Mouse (Mus musculus) MEL (cell line): ENCODE data around the gene Glo1.
"Not testable (repeated sequence)": the region's sequence is repeated elsewhere in the genome, so short reads cannot be mapped to it uniquely, and the experiment has no call there.

Experiments used
- CTCF ChIP-seq, 3 experiments: IDR thresholded peaks in 2 of 3; conservative IDR thresholded peaks in 1 of 3; 2 replicates each; pipeline ENCODE4 v1.5.1; 2011 to 2012; ENCODE audit warnings: low read length in 3 of 3, low read depth in 2 of 3, mild to moderate bottlenecking in 2 of 3, improper control_type of control experiment in 1 of 3, inconsistent platforms in 1 of 3, mixed read lengths in 1 of 3, moderate library complexity in 1 of 3; ENCODE audit not compliant: control insufficient read depth in 1 of 3, insufficient read depth in 1 of 3, poor library complexity in 1 of 3, severe bottlenecking in 1 of 3
- POLR2A ChIP-seq, 2 experiments: IDR thresholded peaks; 2 replicates each; pipeline ENCODE4 v1.6.1; 2011 to 2012; ENCODE audit warnings: low read length in 2 of 2, mild to moderate bottlenecking in 2 of 2, control low read depth in 1 of 2, improper control_type of control experiment in 1 of 2, low read depth in 1 of 2, moderate library complexity in 1 of 2; ENCODE audit not compliant: control insufficient read depth in 1 of 2, insufficient read depth in 1 of 2, poor library complexity in 1 of 2
- POLR2AphosphoS5 ChIP-seq: IDR thresholded peaks from 2 replicates; pipeline ENCODE4 v1.6.1; 2012; ENCODE audit warnings: low read depth, borderline replicate concordance, mild to moderate bottlenecking, inconsistent platforms, low read length, moderate library complexity, mixed read lengths

GRCm38 (mm10) chr17:30624132-30624531 lies 2.5 kb downstream of the Glo1 start, which contains the start of gene Dnah8:
- not testable (repeated sequence) for TF ChIP-seq POLR2AphosphoS5; CTCF (IDR thresholded peaks at IDR 0.05 in 2 of 3, conservative IDR thresholded peaks at IDR 0.05 in 1 of 3; ENCODE audit: control insufficient read depth in 1 of 3, insufficient read depth in 1 of 3, low read depth in 2 of 3, low read length in 3 of 3, poor library complexity in 1 of 3, severe bottlenecking in 1 of 3); POLR2A (IDR thresholded peaks at IDR 0.05; ENCODE audit: control insufficient read depth in 1 of 2, insufficient read depth in 1 of 2, low read depth in 1 of 2, low read length in 2 of 2, poor library complexity in 1 of 2)
